Comparison of ENCODE assay signal across 1 mouse cellular context in the genomic region with DNA sequence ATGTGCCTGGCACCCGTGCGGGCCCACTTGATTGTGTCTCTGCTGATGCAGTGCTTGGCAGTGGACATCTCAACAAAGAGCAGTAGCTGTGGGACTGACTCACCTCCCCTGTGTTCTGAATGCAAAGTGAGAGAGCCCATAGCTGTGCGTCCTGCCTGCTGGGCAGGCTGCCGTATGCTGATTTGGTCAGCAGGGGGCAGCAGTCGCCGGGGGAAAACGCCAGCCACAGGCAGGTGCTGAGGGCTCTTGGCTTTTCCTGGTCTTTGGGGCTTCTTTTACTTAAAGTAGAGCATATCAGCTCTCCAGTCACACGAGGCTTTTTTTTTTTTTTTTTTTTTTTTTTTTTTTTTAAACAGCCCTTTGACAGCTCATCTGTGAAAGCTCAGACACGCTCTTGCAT.
TF ChIP-seq lines count a peak whose summit lies in the region.

No protein-coding gene starts in this region.

TF ChIP-seq in MEL, 35 proteins besides CTCF, POLR2A, EP300 and RAD21 (continued from another document):
- TF ChIP-seq ZNF384 (IDR thresholded peaks at IDR 0.05; ENCODE audit: low read depth, low read length) (peak; percentile 89), MXI1 (IDR thresholded peaks at IDR 0.05; ENCODE audit: low read depth, low read length) (no peak)
